Mouse (Mus musculus) liver, postnatal 0 days (tissue): ENCODE results near the gene Abi1. TPM values are rescaled to one million over a fixed set of nuclear protein-coding genes. Genes with fewer than 3 reads are reported as not detected.
"Not testable (repeated sequence)": the region's sequence is repeated elsewhere in the genome, so short reads cannot be mapped to it uniquely, and the experiment has no call there.

Experiments used
- ATAC-seq: fragments of 200-750 bp; cut with Nextera tagmentation; 2 replicates; pipeline ENCODE4 v1.8.0; 2017; ENCODE audit warnings: mild to moderate bottlenecking, moderate library complexity
- DNase-seq: peaks from one replicate; pipeline ENCODE4 v3.0.0-alpha.2; 2016
- H3K27ac ChIP-seq: fragments of 300-500 bp; sonication (generic); 2 replicates; pipeline ENCODE4 v1.5.1; 2014; ENCODE audit warnings: antibody characterized with exemption, moderate library complexity, mild to moderate bottlenecking, low read depth
- H3K27me3 ChIP-seq: fragments of 300-500 bp; sonication (generic); 2 replicates; pipeline ENCODE4 v1.6.1; 2014; ENCODE audit warnings: low read length, control low read depth, mixed read lengths; ENCODE audit not compliant: insufficient read depth
- H3K36me3 ChIP-seq: fragments of 300-500 bp; sonication (generic); replicated peaks from 2 replicates; pipeline ENCODE4 v1.6.1; 2014; ENCODE audit warnings: mild to moderate bottlenecking, control low read depth, low read length, moderate library complexity, mixed read lengths; ENCODE audit not compliant: insufficient read depth
- H3K4me1 ChIP-seq: fragments of 300-500 bp; sonication (generic); 2 replicates; pipeline ENCODE4 v1.6.1; 2014; ENCODE audit warnings: antibody characterized with exemption, mild to moderate bottlenecking, control low read depth; ENCODE audit not compliant: insufficient read depth
- H3K4me2 ChIP-seq: fragments of 300-500 bp; sonication (generic); 2 replicates; pipeline ENCODE4 v1.6.1; 2014; ENCODE audit warnings: low read depth, mild to moderate bottlenecking, low read length, moderate library complexity, mixed read lengths
- H3K4me3 ChIP-seq: fragments of 300-500 bp; sonication (generic); 2 replicates; pipeline ENCODE4 v1.5.1; 2014; ENCODE audit warnings: low read depth, low read length
- H3K9ac ChIP-seq: fragments of 300-500 bp; sonication (generic); replicated peaks from 2 replicates; pipeline ENCODE4 v1.6.1; 2014; ENCODE audit warnings: mild to moderate bottlenecking, moderate library complexity
- H3K9me3 ChIP-seq: fragments of 300-500 bp; sonication (generic); 2 replicates; pipeline ENCODE4 v1.6.1; 2016; ENCODE audit warnings: mild to moderate bottlenecking, control low read depth, low read length, mixed read lengths
- CTCF ChIP-seq: sonication (generic); IDR thresholded peaks from 2 replicates; pipeline ENCODE4 v1.5.1; 2016; ENCODE audit warnings: antibody characterized with exemption, low read depth
- EP300 ChIP-seq: IDR thresholded peaks from 2 replicates; pipeline ENCODE4 v1.6.1; 2016; ENCODE audit warnings: antibody characterized with exemption, low read depth, mild to moderate bottlenecking
- WGBS: fragments of 180-500 bp; shearing (Covaris S2); extraction: QIAGEN DNeasy Blood & Tissue Kit; methylation state at CpG from one replicate; pipeline ENCODE4 v1.1.7; 2014; ENCODE audit not compliant: insufficient replicate concordance; 5-methylcytosine and 5-hydroxymethylcytosine counted together
- polyA plus RNA-seq: library from polyadenylated mRNA; unstranded; fragments of >200 nt; fragmentation: Nextera tagmentation; extraction: Ambion mirVana; gene quantifications from 2 replicates; pipeline ENCODE4 v1.2.1, GENCODE M21; 2015

Abi1 gene
- polyA plus RNA-seq, 1 experiment from 2014 or later, result 16.2 TPM

DNA sequence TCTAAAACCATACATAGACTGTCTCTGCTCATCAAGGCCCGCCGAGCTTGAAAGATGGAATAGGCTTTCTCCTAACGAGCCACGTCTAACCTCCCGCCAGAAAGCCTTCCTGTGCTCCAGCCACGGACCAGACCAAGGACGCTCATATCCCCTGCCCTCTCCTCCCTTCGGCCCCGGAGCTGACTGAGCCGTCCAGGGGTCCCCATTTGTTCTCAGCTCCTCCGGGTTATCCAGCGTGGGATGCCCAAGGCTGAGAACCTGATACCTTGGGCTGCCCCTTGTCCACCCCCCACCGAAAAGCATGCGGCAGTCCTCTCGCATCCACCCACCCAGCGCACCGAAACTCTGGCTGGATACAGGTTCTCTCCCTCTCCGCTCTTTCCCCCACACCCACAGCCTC is 24.7 kb downstream of the Abi1 start:
- 75% methylated on average over 18 of the region's 18 CpGs for WGBS
- Histone ChIP-seq H3K9ac (no peak overlapping the region), H3K36me3 (0 out of 2 replicates have a peak, but pooled peaks cover 2% of the 10 kb centered on the region), H3K4me3 (no peak overlapping the region), H3K9me3 (no peaks in the 10 kb centered on the region), H3K27me3 (no peaks in the 10 kb centered on the region), H3K4me1 (peaks cover 8% of the 10 kb centered on the region), H3K27ac (peak overlapping the region; percentile 39; the same call in 1 of the 2 replicates), H3K4me2 (no peak overlapping the region)
- ATAC-seq (no peak), DNase-seq (no peak)
- TF ChIP-seq CTCF (no peak), EP300 (no peak)

DNA sequence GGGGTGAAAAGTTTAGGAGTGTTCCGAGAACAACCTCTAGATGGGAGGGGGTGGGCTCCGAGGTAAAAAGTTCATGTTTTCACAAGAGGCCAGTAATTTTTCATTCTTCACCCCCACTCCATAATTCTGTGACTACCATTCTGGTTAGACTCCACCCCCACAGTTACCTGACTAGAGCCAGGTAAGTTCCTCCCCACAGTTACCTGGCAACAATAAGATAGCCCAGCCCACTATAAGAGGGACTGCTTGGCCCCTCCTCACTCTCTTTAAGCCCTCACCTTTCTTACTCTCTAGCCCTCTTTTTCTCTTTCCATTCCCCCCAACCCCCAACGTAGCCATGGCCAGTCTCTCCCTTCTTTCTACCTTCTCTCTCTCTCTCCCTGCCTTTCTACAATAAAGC is 25.1 kb downstream of the Abi1 start:
- not testable (repeated sequence) for H3K4me1 ChIP-seq, ATAC-seq, H3K9me3 ChIP-seq, H3K4me2 ChIP-seq, H3K27me3 ChIP-seq, H3K36me3 ChIP-seq, H3K9ac ChIP-seq, DNase-seq, H3K4me3 ChIP-seq
- H3K27ac ChIP-seq, result peak overlapping the region; percentile 39; the same call in 1 of the 2 replicates
- WGBS, result 66% methylated on average over 2 of the region's 3 CpGs

DNA sequence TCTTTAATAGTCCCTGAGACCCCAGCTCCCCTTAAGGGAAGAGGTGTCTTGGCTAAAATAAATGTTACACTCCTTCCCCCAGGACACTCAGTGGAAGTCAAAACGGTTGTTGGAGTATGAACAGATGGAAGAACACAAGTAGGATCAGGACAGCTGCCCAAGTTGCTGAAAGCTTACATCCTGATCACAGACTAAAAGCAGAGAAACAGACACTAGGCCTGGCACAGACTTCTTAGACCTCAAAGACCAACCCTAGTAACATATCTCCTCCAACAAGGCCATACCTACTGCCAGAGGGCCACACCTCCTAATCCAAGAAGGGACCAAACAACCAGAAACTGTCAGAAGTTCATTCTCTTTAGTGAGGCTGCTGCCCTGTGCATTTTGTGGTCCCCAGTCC is 31.8 kb downstream of the Abi1 start:
- ATAC-seq, result no peak
- Histone ChIP-seq H3K27ac (no peak overlapping the region), H3K27me3 (no peaks in the 10 kb centered on the region), H3K4me2 (no peak overlapping the region), H3K4me3 (no peak overlapping the region), H3K4me1 (peaks cover 15% of the 10 kb centered on the region), H3K9ac (no peak overlapping the region), H3K36me3 (0 out of 2 replicates have a peak, but pooled peaks cover 3% of the 10 kb centered on the region), H3K9me3 (no peaks in the 10 kb centered on the region)
- TF ChIP-seq EP300 (no peak), CTCF (no peak)
- no peak for DNase-seq
- WGBS, result 88% methylated on average over 1 of the region's 1 CpGs

DNA sequence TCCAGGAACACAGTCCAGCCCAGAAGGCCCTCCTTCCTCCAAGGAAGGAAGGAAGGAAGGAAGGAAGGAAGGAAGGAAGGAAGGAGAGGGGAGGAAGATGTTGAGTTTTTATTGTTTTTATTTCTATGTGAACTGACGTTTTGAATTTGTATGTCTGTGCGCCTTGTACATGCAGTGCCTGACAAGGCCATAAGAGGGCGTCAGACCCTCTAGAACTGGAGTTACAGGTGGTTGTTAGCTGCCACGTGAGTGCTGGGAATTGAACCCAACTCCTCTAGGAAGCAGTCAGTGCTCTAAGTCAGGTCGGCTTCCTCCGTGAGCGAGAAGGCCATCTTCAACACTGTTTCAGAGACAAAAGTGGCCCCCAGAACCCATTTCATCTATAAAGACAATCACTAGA is 32.5 kb downstream of the Abi1 start:
- peak; percentile 30 for TF ChIP-seq CTCF
- no peak for TF ChIP-seq EP300
- H3K4me3 ChIP-seq, result no peak overlapping the region
- 86% methylated on average over 7 of the region's 7 CpGs for WGBS
- H3K4me2 ChIP-seq, result no peak overlapping the region
- H3K27ac ChIP-seq, result 0 out of 2 replicates have a peak overlapping the region, but pooled peaks have one; percentile 39
- DNase-seq (no peak), ATAC-seq (no peak)
- no peaks in the 10 kb centered on the region for H3K27me3 ChIP-seq
- H3K36me3 ChIP-seq, result 0 out of 2 replicates have a peak, but pooled peaks cover 3% of the 10 kb centered on the region
- H3K9me3 ChIP-seq, result no peaks in the 10 kb centered on the region
- H3K9ac ChIP-seq, result no peak overlapping the region
- H3K4me1 ChIP-seq, result peaks cover 15% of the 10 kb centered on the region

DNA sequence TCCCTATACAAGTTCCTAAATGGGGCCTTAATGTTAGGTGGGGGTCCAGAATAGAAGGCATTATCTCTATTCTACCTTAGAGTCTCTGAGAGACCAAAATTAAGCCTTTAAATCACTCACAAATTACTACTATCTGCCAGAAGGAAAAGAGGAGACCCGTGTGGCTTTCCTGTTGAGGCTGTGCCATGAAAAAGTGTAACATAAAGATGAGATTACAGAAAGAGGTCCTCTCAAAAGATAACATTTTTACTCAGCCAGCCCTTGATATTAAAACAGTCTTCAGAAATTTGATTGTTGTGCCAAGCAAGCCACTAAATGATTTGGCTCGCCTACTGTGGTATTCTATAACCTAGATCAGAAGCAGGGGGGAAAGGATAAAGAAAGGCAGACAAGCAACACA is 32.9 kb downstream of the Abi1 start:
- H3K27ac ChIP-seq, result peak overlapping the region; percentile 39; the same call in 1 of the 2 replicates
- no peaks in the 10 kb centered on the region for H3K27me3 ChIP-seq
- TF ChIP-seq EP300 (no peak), CTCF (no peak)
- peaks cover 15% of the 10 kb centered on the region for H3K4me1 ChIP-seq
- ATAC-seq, result no peak
- no peaks in the 10 kb centered on the region for H3K9me3 ChIP-seq
- no peak overlapping the region for H3K9ac ChIP-seq
- WGBS, result 61% methylated on average over 2 of the region's 2 CpGs
- H3K36me3 ChIP-seq, result 0 out of 2 replicates have a peak, but pooled peaks cover 3% of the 10 kb centered on the region
- DNase-seq, result no peak
- no peak overlapping the region for H3K4me3 ChIP-seq
- H3K4me2 ChIP-seq, result no peak overlapping the region

DNA sequence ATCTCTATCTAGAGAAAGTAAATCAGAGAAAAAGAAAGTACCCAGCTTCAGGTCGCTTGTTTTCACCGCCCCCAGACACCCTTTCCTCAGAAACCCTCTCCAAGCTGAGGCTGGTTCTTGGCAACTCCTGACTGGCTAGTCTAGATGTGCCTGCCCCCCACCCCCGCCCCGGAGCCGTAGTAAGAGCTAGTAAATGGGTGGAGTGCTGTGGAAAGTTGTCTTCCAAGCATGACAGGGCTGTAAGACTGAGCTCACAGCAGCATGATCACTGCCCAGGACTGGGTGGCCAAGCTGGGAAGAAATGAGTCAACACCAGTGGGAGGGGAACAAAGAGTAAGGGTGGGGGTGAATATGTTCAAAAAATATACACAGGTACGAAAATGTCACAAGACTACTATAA is 33.8 kb downstream of the Abi1 start:
- Histone ChIP-seq H3K4me1 (peaks cover 15% of the 10 kb centered on the region), H3K36me3 (peaks cover 5% of the 10 kb centered on the region; the same call in 1 of the 2 replicates), H3K4me3 (no peak overlapping the region), H3K27me3 (no peaks in the 10 kb centered on the region), H3K9me3 (no peaks in the 10 kb centered on the region), H3K4me2 (no peak overlapping the region), H3K9ac (no peak overlapping the region), H3K27ac (0 out of 2 replicates have a peak overlapping the region, but pooled peaks have one; percentile 24)
- ATAC-seq, result no peak
- WGBS, result 70% methylated on average over 6 of the region's 6 CpGs
- DNase-seq, result no peak
- no peak for TF ChIP-seq CTCF
- TF ChIP-seq EP300, result no peak

DNA sequence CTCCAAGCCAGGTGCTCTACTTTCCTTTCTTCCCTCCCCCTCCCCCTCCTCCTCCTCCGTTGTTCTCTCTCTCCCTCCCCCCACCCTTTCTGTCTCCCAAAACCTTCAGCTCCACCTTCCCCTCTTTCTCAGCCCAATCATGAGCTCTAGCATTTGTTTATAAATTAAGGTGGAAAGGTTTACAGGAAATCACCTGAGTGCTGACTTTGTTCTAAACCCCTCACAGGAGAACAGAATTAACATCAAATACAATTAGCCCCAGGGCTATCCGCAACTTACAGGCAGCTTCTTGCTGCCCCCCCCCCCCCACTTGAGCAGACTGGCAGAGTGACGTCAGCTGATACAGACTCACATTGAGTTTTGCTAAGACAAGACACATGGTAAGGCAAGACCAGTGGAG is 37.4 kb downstream of the Abi1 start:
- 84% methylated on average over 3 of the region's 3 CpGs for WGBS
- no peak overlapping the region for H3K27ac ChIP-seq
- no peak overlapping the region for H3K4me2 ChIP-seq
- no peak overlapping the region for H3K9ac ChIP-seq
- no peaks in the 10 kb centered on the region for H3K9me3 ChIP-seq
- H3K36me3 ChIP-seq, result peaks cover 2% of the 10 kb centered on the region; the same call in 1 of the 2 replicates
- TF ChIP-seq EP300 (no peak), CTCF (no peak)
- H3K4me3 ChIP-seq, result no peak overlapping the region
- peaks cover 22% of the 10 kb centered on the region for H3K4me1 ChIP-seq
- ATAC-seq, result no peak
- no peaks in the 10 kb centered on the region for H3K27me3 ChIP-seq
- DNase-seq, result no peak
